Mouse (Mus musculus): ENCODE results near the gene Pdia4.
"Not testable (repeated sequence)": the region's sequence is repeated elsewhere in the genome, so short reads cannot be mapped to it uniquely, and the experiment has no call there.

Pdia4 gene

GRCm38 (mm10) chr6:47811324-47811723 is 1.9 kb downstream of the Pdia4 start:
- no peak for DNase-seq (ENCODE audit: low spot score in 2 of 2)

GRCm38 (mm10) chr6:47810181-47810580 is 3.0 kb downstream of the Pdia4 start:
- no peak for DNase-seq (ENCODE audit: low spot score in 2 of 2)

GRCm38 (mm10) chr6:47809053-47809452 is 4.2 kb downstream of the Pdia4 start:
- DNase-seq (ENCODE audit: low spot score in 2 of 2): no peak

GRCm38 (mm10) chr6:47808545-47808944 is 4.7 kb downstream of the Pdia4 start:
- no peak for DNase-seq (ENCODE audit: low spot score in 2 of 2)

GRCm38 (mm10) chr6:47807419-47807818 is 5.8 kb downstream of the Pdia4 start:
- DNase-seq (ENCODE audit: low spot score in 2 of 2): no peak

GRCm38 (mm10) chr6:47805520-47805919 is 7.7 kb downstream of the Pdia4 start:
- no peak for DNase-seq (ENCODE audit: low spot score in 2 of 2)

- no peak for DNase-seq (ENCODE audit: low spot score in 2 of 2)
Measured at GRCm38 (mm10) chr6:47799079-47799478, 14.2 kb downstream of the Pdia4 start.

GRCm38 (mm10) chr6:47794106-47794830 is 19.0 kb downstream of the Pdia4 start:
- peak in 1 of 2 experiments; percentile 29 for DNase-seq (ENCODE audit: low spot score in 2 of 2)

GRCm38 (mm10) chr6:47793284-47793683 is 19.9 kb downstream of the Pdia4 start:
- DNase-seq (ENCODE audit: low spot score in 2 of 2): no peak

GRCm38 (mm10) chr6:47792533-47792932 is 20.7 kb downstream of the Pdia4 start:
- no peak for DNase-seq (ENCODE audit: low spot score in 2 of 2)

GRCm38 (mm10) chr6:47790745-47791144 is 22.5 kb downstream of the Pdia4 start:
- no peak for DNase-seq (ENCODE audit: low spot score in 2 of 2)

- no peak for DNase-seq (ENCODE audit: low spot score in 2 of 2)
Measured at GRCm38 (mm10) chr6:47788821-47789220, 24.4 kb downstream of the Pdia4 start.

- peak; percentile 74 to 78 for DNase-seq (ENCODE audit: low spot score in 2 of 2)
Measured at GRCm38 (mm10) chr6:47787941-47788736, 25.1 kb downstream of the Pdia4 start.

- DNase-seq (ENCODE audit: low spot score in 2 of 2): no peak
Measured at GRCm38 (mm10) chr6:47784707-47785412, 28.4 kb downstream of the Pdia4 start.

GRCm38 (mm10) chr6:47781091-47781968 is 31.9 kb downstream of the Pdia4 start:
- DNase-seq (ENCODE audit: low spot score in 2 of 2): no peak

- DNase-seq (ENCODE audit: low spot score in 2 of 2): no peak
Measured at GRCm38 (mm10) chr6:47780576-47781013, 32.6 kb downstream of the Pdia4 start.

GRCm38 (mm10) chr6:47771760-47772159 is 41.5 kb downstream of the Pdia4 start:
- DNase-seq (ENCODE audit: low spot score in 2 of 2): not testable (repeated sequence)

GRCm38 (mm10) chr6:47771113-47771512 is 42.1 kb downstream of the Pdia4 start:
- DNase-seq (ENCODE audit: low spot score in 2 of 2): not testable (repeated sequence)

GRCm38 (mm10) chr6:47769861-47770260 is 43.4 kb downstream of the Pdia4 start:
- DNase-seq (ENCODE audit: low spot score in 2 of 2): not testable (repeated sequence)

GRCm38 (mm10) chr6:47768520-47768919 is 44.7 kb downstream of the Pdia4 start:
- DNase-seq (ENCODE audit: low spot score in 2 of 2): not testable (repeated sequence)

- not testable (repeated sequence) for DNase-seq (ENCODE audit: low spot score in 2 of 2)
Measured at GRCm38 (mm10) chr6:47767355-47767754, 45.9 kb downstream of the Pdia4 start.

All from right cerebral cortex, postnatal 36 days (tissue).